Mouse (Mus musculus) MEL (cell line): ENCODE results near the gene Tmem44.

ENCODE experiments used
- CHD2 ChIP-seq: IDR thresholded peaks from 2 replicates; pipeline ENCODE4 v1.6.1; 2011; ENCODE audit warnings: low read length, improper control_type of control experiment
- MAFK ChIP-seq: IDR thresholded peaks from 2 replicates; pipeline ENCODE4 v1.6.1; 2011; ENCODE audit warnings: low read depth, mild to moderate bottlenecking, low read length, improper control_type of control experiment, borderline replicate concordance
- POLR2A ChIP-seq, 2 experiments: IDR thresholded peaks; 2 replicates each; pipeline ENCODE4 v1.6.1; 2011 to 2012; ENCODE audit warnings: low read length in 2 of 2, mild to moderate bottlenecking in 2 of 2, control low read depth in 1 of 2, improper control_type of control experiment in 1 of 2, low read depth in 1 of 2, moderate library complexity in 1 of 2; ENCODE audit not compliant: control insufficient read depth in 1 of 2, insufficient read depth in 1 of 2, poor library complexity in 1 of 2
- ZC3H11A ChIP-seq: IDR thresholded peaks from 2 replicates; pipeline ENCODE4 v1.6.1; 2012; ENCODE audit warnings: low read depth, mild to moderate bottlenecking, inconsistent platforms, low read length, improper control_type of control experiment
- ZNF384 ChIP-seq: IDR thresholded peaks from 2 replicates; pipeline ENCODE4 v1.6.1; 2012; ENCODE audit warnings: low read depth, mild to moderate bottlenecking, inconsistent platforms, low read length, improper control_type of control experiment

DNA sequence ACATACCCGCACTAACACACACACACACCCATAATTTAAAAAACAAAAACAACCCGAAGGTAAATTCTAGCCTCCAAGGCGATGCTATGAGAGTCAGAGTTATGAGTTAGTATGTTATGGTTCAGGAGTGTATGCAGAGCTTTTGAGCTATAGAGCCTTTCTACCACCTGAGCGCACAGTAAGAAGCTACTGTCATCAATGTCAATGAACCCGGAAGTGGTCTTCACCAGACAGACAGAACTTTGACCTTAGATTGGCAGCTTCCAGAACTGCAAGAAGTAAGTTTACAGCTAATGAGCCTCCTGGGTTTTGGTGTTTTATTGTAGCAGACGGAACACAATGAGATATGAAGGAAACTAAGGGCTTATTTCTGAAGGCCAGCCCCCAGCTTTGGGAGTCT is 55.8 kb downstream of the Tmem44 start:
- TF ChIP-seq POLR2A (IDR thresholded peaks at IDR 0.05; ENCODE audit: control insufficient read depth in 1 of 2, insufficient read depth in 1 of 2, low read depth in 1 of 2, low read length in 2 of 2, poor library complexity in 1 of 2): no peak
- TF ChIP-seq MAFK: no peak
- no peak for TF ChIP-seq ZNF384
- no peak for TF ChIP-seq CHD2
- no peak for TF ChIP-seq ZC3H11A
